Mouse (Mus musculus) intestine, postnatal 0 days (tissue): Measurements from ENCODE around the gene Gm3045. TPM values are rescaled to one million over a fixed set of nuclear protein-coding genes. Genes with fewer than 3 reads are reported as not detected.
A peak's percentile ranks its signal among the peaks of the same experiment; 100 is the strongest.

Experiments used
- ATAC-seq: fragments of 200-750 bp; cut with Nextera tagmentation; 2 replicates; pipeline ENCODE4 v1.8.0; 2017; ENCODE audit warnings: mild to moderate bottlenecking, moderate TSS enrichment, moderate library complexity
- H3K27ac ChIP-seq: fragments of 300-500 bp; sonication (generic); 2 replicates; pipeline ENCODE4 v1.5.1; 2014; ENCODE audit warnings: mild to moderate bottlenecking, low read depth, low read length, moderate library complexity
- H3K27me3 ChIP-seq: fragments of 300-500 bp; sonication (generic); replicated peaks from 2 replicates; pipeline ENCODE4 v1.6.1; 2014; ENCODE audit warnings: low read length, mixed read lengths; ENCODE audit not compliant: control insufficient read depth, insufficient read depth
- H3K36me3 ChIP-seq: fragments of 300-500 bp; sonication (generic); 2 replicates; pipeline ENCODE4 v1.6.1; 2014; ENCODE audit warnings: mild to moderate bottlenecking, moderate library complexity; ENCODE audit not compliant: control insufficient read depth, insufficient read depth
- H3K4me1 ChIP-seq: fragments of 300-500 bp; sonication (generic); replicated peaks from 2 replicates; pipeline ENCODE4 v1.6.1; 2014; ENCODE audit warnings: antibody characterized with exemption, low read length, mixed read lengths; ENCODE audit not compliant: control insufficient read depth, insufficient read depth
- H3K4me2 ChIP-seq: fragments of 300-500 bp; sonication (generic); replicated peaks from 2 replicates; pipeline ENCODE4 v1.6.1; 2014; ENCODE audit warnings: low read depth, mild to moderate bottlenecking, moderate library complexity
- H3K4me3 ChIP-seq: fragments of 300-500 bp; sonication (generic); 2 replicates; pipeline ENCODE4 v1.5.1; 2014; ENCODE audit warnings: low read depth, low read length
- H3K9ac ChIP-seq: fragments of 300-500 bp; sonication (generic); 2 replicates; pipeline ENCODE4 v1.6.1; 2014; ENCODE audit warnings: mild to moderate bottlenecking, low read depth, low read length
- H3K9me3 ChIP-seq: fragments of 300-500 bp; sonication (generic); 2 replicates; pipeline ENCODE4 v1.6.1; 2016; ENCODE audit warnings: mixed run types; ENCODE audit not compliant: control insufficient read depth
- CTCF ChIP-seq: sonication (generic); IDR thresholded peaks from 2 replicates; pipeline ENCODE4 v1.5.1; 2016; ENCODE audit warnings: low read depth, mild to moderate bottlenecking, control low read depth, antibody characterized with exemption, moderate library complexity
- WGBS: fragments of 180-500 bp; shearing (Covaris S2); extraction: QIAGEN DNeasy Blood & Tissue Kit; methylation state at CpG from one replicate; pipeline ENCODE4 v1.1.7; 2014; 5-methylcytosine and 5-hydroxymethylcytosine counted together
- polyA plus RNA-seq: library from polyadenylated mRNA; unstranded; fragments of >200 nt; fragmentation: Nextera tagmentation; extraction: Ambion mirVana; gene quantifications from 2 replicates; pipeline ENCODE4 v1.2.1, GENCODE M21; 2015

Gm3045 gene
- polyA plus RNA-seq, 1 experiment from 2014 or later: not detected

DNA sequence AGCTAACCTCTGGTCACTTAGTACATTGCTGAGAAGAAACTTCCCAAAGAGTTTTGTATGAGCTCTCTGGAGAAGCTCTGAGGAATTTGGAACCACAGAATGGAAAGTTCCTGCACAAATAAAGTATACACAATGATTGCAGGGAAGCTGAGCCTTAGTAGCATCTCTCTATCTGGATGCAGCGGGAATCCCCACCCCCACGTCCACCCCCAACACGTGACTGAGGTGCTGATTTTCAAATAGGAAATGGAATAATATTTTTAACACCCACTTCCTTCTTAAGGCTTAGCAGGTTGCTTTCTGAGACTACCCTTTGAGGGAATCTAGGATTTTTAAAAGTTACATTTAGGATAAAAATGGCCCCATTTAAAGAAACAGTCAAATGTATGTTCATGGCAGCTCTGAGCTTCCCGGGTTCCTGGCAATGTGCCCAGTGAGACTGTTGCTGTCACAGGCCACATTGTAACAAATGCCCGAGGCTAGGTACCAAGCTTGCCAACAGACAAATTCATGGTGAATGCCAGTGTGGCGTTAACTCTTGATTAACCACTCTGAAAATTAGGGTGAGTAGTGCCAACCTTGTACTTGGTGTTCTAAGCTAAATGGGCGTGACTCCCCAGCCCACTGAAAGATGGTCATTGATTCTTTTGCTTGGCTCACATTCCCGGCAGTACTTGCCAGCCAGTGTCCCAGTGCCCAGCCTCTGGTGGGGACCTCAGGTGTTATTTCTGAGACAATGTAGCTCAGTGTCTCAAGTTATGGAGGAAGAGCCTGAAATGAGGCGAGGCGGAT lies 23.0 kb downstream of the Gm3045 start:
- no peak for TF ChIP-seq CTCF
- Histone ChIP-seq H3K4me3 (no peak overlapping the region), H3K36me3 (no peaks in the 10 kb centered on the region), H3K27ac (no peak overlapping the region), H3K4me1 (no peaks in the 10 kb centered on the region), H3K9ac (no peak overlapping the region), H3K4me2 (no peak overlapping the region), H3K27me3 (no peaks in the 10 kb centered on the region), H3K9me3 (no peaks in the 10 kb centered on the region)
- no peak for ATAC-seq
- 68% methylated on average over 10 of the region's 10 CpGs for WGBS

GRCm38 (mm10) chr13:56450035-56450434 lies 23.6 kb downstream of the Gm3045 start:
- Histone ChIP-seq H3K4me3 (no peak overlapping the region), H3K27ac (no peak overlapping the region), H3K4me1 (no peaks in the 10 kb centered on the region), H3K27me3 (no peaks in the 10 kb centered on the region), H3K9me3 (no peaks in the 10 kb centered on the region), H3K36me3 (no peaks in the 10 kb centered on the region), H3K4me2 (no peak overlapping the region), H3K9ac (no peak overlapping the region)
- 73% methylated on average over 8 of the region's 8 CpGs for WGBS
- ATAC-seq: no peak
- TF ChIP-seq CTCF: peak; percentile 28

GRCm38 (mm10) chr13:56458001-56458400 lies 31.6 kb downstream of the Gm3045 start:
- no peak overlapping the region for H3K4me3 ChIP-seq
- no peaks in the 10 kb centered on the region for H3K36me3 ChIP-seq
- peak overlapping the region; percentile 51 for H3K4me2 ChIP-seq
- no peaks in the 10 kb centered on the region for H3K27me3 ChIP-seq
- ATAC-seq: no peak
- H3K27ac ChIP-seq: no peak overlapping the region
- no peaks in the 10 kb centered on the region for H3K9me3 ChIP-seq
- no peaks in the 10 kb centered on the region for H3K4me1 ChIP-seq
- 29% methylated on average over 9 of the region's 9 CpGs for WGBS
- TF ChIP-seq CTCF: no peak
- no peak overlapping the region for H3K9ac ChIP-seq

GRCm38 (mm10) chr13:56461460-56461859 lies 35.1 kb downstream of the Gm3045 start:
- TF ChIP-seq CTCF: no peak
- Histone ChIP-seq H3K9me3 (no peaks in the 10 kb centered on the region), H3K4me2 (no peak overlapping the region), H3K36me3 (no peaks in the 10 kb centered on the region), H3K9ac (no peak overlapping the region), H3K27ac (no peak overlapping the region), H3K4me1 (no peaks in the 10 kb centered on the region), H3K27me3 (no peaks in the 10 kb centered on the region), H3K4me3 (no peak overlapping the region)
- WGBS: 67% methylated on average over 4 of the region's 4 CpGs
- ATAC-seq: no peak

GRCm38 (mm10) chr13:56462791-56463190 lies 36.4 kb downstream of the Gm3045 start:
- no peak overlapping the region for H3K27ac ChIP-seq
- no peaks in the 10 kb centered on the region for H3K36me3 ChIP-seq
- no peaks in the 10 kb centered on the region for H3K27me3 ChIP-seq
- TF ChIP-seq CTCF: no peak
- H3K9me3 ChIP-seq: no peaks in the 10 kb centered on the region
- no peak overlapping the region for H3K4me2 ChIP-seq
- no peak overlapping the region for H3K4me3 ChIP-seq
- H3K4me1 ChIP-seq: no peaks in the 10 kb centered on the region
- WGBS: 90% methylated on average over 4 of the region's 4 CpGs
- no peak for ATAC-seq
- no peak overlapping the region for H3K9ac ChIP-seq

- H3K9me3 ChIP-seq: no peaks in the 10 kb centered on the region
- no peaks in the 10 kb centered on the region for H3K36me3 ChIP-seq
- no peak for TF ChIP-seq CTCF
- H3K4me2 ChIP-seq: no peak overlapping the region
- no peak overlapping the region for H3K4me3 ChIP-seq
- 91% methylated on average over 7 of the region's 7 CpGs for WGBS
- no peaks in the 10 kb centered on the region for H3K27me3 ChIP-seq
- H3K9ac ChIP-seq: no peak overlapping the region
- H3K4me1 ChIP-seq: no peaks in the 10 kb centered on the region
- ATAC-seq: no peak
- H3K27ac ChIP-seq: no peak overlapping the region
Observed at GRCm38 (mm10) chr13:56463261-56463660, 36.9 kb downstream of the Gm3045 start.
